Mouse (Mus musculus): ENCODE results near the gene Sestd1. TPM values are rescaled to one million over a fixed set of nuclear protein-coding genes. Genes with fewer than 3 reads are reported as not detected.
A peak's percentile ranks its signal among the peaks of the same experiment; 100 is the strongest.

Sestd1 gene
- polyA plus RNA-seq, 1 experiment from 2014 or later = 14.7 TPM

GRCm38 (mm10) chr2:77176413-77176812 lies 104.0 kb downstream of the Sestd1 start:
- H3K9me3 ChIP-seq (replicated peaks) = no peaks in the 10 kb centered on the region
- WGBS = 78% methylated on average over 10 of the region's 10 CpGs

DNA sequence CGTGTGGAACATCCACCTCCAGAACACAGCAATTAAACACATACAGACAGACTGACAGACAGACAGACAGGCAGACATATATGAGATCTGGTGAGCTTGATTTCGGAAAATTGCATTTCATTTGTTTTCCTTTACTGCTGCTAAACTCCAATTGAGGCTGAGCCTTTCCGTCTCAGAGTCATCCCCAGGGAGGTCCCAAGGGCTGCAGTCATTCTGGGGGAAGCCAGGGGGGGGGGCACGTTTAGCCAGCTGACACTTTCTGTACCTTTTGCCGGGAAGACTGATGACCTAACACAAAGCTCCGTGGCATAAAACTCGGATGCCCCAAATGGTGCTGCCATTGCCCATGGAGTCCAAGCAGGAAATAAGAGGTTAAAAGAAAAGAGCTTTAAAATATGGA lies 105.0 kb downstream of the Sestd1 start:
- H3K4me1 ChIP-seq = peaks cover 39% of the 10 kb centered on the region
- H3K4me3 ChIP-seq = no peak overlapping the region
- H3K27me3 ChIP-seq (ENCODE audit: low read depth, poor library complexity, severe bottlenecking) = no peaks in the 10 kb centered on the region
- 0 out of 2 replicates have a peak overlapping the region, but pooled peaks have one; percentile 9 for H3K27ac ChIP-seq (replicated peaks)
- 78% methylated on average over 7 of the region's 7 CpGs for WGBS
- DNase-seq (ENCODE audit: low spot score) = peak; percentile 7
- H3K9me3 ChIP-seq (replicated peaks) = no peaks in the 10 kb centered on the region
- peaks cover 2% of the 10 kb centered on the region; the same call in 1 of the 2 replicates for H3K36me3 ChIP-seq

More at GRCm38 (mm10) chr2:77176413-77176812, 104.0 kb downstream of the Sestd1 start:
- no peaks in the 10 kb centered on the region for H3K27me3 ChIP-seq (ENCODE audit: low read depth, poor library complexity, severe bottlenecking)
- H3K4me3 ChIP-seq = no peak overlapping the region
- DNase-seq (ENCODE audit: low spot score) = peak; percentile 11
- 0 out of 2 replicates have a peak overlapping the region, but pooled peaks have one; percentile 28 for H3K27ac ChIP-seq (replicated peaks)
- peaks cover 2% of the 10 kb centered on the region; the same call in 1 of the 2 replicates for H3K36me3 ChIP-seq
- H3K4me1 ChIP-seq = peaks cover 29% of the 10 kb centered on the region

GRCm38 (mm10) chr2:77174313-77174712 lies 106.1 kb downstream of the Sestd1 start:
- Histone ChIP-seq H3K27me3 (ENCODE audit: low read depth, poor library complexity, severe bottlenecking) (no peaks in the 10 kb centered on the region), H3K4me1 (peaks cover 50% of the 10 kb centered on the region), H3K9me3 (replicated peaks) (no peaks in the 10 kb centered on the region), H3K27ac (replicated peaks) (no peak overlapping the region), H3K36me3 (no peaks in the 10 kb centered on the region), H3K4me3 (no peak overlapping the region)
- WGBS = 74% methylated on average over 2 of the region's 2 CpGs
- DNase-seq (ENCODE audit: low spot score) = peak; percentile 7

- no peak overlapping the region for H3K4me3 ChIP-seq
- H3K4me1 ChIP-seq = peaks cover 52% of the 10 kb centered on the region
- H3K36me3 ChIP-seq = no peaks in the 10 kb centered on the region
- 91% methylated on average over 6 of the region's 6 CpGs for WGBS
- no peak overlapping the region for H3K27ac ChIP-seq (replicated peaks)
- H3K9me3 ChIP-seq (replicated peaks) = no peaks in the 10 kb centered on the region
- no peaks in the 10 kb centered on the region; the same call in 1 of the 2 replicates for H3K27me3 ChIP-seq (ENCODE audit: low read depth, poor library complexity, severe bottlenecking)
- peak; percentile 4 for DNase-seq (ENCODE audit: low spot score)
These were observed 106.6 kb downstream of the Sestd1 start for GRCm38 (mm10) chr2:77173821-77174220.

DNA sequence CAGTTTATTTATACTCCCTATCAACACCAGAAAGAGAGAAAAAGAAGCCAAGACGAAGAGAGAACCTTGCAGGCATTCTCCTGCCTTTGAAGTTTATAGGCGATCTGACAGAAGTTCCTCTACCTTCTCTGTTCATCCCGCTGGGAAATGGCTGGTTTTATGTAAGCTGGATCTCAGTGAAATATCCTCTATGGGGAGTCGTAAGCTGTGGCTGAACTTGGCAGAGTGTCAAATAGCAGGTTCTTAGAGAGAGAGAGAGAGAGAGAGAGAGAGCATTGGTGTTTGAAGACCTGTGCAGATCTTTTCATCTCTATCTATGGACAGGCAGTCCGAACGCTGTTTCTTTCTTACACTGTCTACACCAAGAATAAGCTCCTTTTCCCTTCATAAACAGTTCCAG lies 107.0 kb downstream of the Sestd1 start:
- Histone ChIP-seq H3K27me3 (ENCODE audit: low read depth, poor library complexity, severe bottlenecking) (no peaks in the 10 kb centered on the region; the same call in 1 of the 2 replicates), H3K9me3 (replicated peaks) (no peaks in the 10 kb centered on the region), H3K4me1 (peaks cover 52% of the 10 kb centered on the region), H3K36me3 (no peaks in the 10 kb centered on the region), H3K4me3 (no peak overlapping the region), H3K27ac (replicated peaks) (no peak overlapping the region)
- no peak for DNase-seq (ENCODE audit: low spot score)
- 81% methylated on average over 6 of the region's 6 CpGs for WGBS

DNA sequence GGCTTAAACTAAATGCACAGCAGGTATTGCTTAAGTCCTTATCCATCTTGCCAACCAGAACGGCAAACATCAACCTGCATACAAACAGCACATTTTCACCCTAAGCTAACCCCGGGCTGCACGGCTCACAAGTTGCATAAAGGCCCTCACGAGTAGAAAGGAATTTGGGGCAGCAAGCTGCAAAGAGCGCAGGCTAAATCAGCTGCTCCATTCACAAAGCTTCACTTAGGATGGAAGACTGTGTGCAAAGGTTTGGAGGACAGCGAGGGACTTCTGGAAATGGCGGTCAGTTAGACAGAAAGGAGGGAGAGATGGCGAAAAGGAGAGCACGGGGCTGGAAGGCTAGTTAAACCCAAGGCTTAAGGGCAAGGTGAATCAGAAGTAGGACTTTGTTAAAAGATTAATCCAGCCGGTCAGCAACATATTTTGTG lies 108.1 kb downstream of the Sestd1 start:
- Histone ChIP-seq H3K27me3 (ENCODE audit: low read depth, poor library complexity, severe bottlenecking) (no peaks in the 10 kb centered on the region; the same call in 1 of the 2 replicates), H3K27ac (replicated peaks) (peak overlapping the region; percentile 78), H3K9me3 (replicated peaks) (no peaks in the 10 kb centered on the region), H3K4me3 (peak overlapping the region; percentile 34), H3K36me3 (no peaks in the 10 kb centered on the region), H3K4me1 (peaks cover 52% of the 10 kb centered on the region)
- 17% methylated on average over 10 of the region's 10 CpGs for WGBS
- DNase-seq (ENCODE audit: low spot score) = no peak

DNA sequence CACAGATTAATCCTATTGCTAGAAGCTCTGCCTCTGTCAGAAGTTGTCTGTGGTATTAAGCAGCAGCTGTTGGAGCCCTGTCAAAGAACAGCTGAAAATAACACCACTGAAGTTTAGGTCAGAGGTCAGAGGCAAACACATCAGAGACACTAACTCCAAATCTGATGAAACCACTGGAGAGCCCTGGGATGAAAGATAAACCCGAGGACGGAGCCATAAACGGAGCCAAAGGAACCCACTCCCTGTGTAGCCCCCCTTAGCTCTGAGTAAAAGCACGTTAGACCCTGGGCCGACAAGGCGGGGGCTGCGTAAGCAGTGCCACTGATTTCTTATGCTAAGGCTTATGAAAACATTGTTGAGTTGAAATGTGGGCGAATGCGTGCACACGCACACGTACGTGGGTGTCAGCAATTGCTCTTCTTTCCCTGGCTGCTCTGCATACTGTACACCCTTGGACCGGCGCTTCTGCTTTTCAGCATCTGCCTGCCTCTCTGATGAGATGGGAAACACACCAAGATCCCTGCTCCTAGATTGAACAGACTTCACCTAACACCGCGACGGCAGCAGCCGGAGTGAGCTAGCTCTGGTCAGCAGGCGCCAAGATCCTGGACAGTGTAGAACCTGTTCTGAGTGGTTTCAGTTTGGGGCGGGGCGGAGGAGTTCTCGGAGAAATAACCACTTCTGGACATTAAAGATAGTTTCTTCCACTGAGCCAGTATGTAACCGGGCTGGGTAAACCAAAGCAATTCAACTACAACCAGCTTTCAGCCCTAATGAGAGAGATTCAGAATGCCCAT lies 108.8 kb downstream of the Sestd1 start:
- Histone ChIP-seq H3K27ac (replicated peaks) (peak overlapping the region; percentile 78), H3K36me3 (no peaks in the 10 kb centered on the region), H3K9me3 (replicated peaks) (no peaks in the 10 kb centered on the region), H3K4me3 (peak overlapping the region; percentile 34), H3K27me3 (ENCODE audit: low read depth, poor library complexity, severe bottlenecking) (no peaks in the 10 kb centered on the region; the same call in 1 of the 2 replicates), H3K4me1 (peaks cover 52% of the 10 kb centered on the region)
- 44% methylated on average over 23 of the region's 23 CpGs for WGBS
- peak; percentile 50 for DNase-seq (ENCODE audit: low spot score)

DNA sequence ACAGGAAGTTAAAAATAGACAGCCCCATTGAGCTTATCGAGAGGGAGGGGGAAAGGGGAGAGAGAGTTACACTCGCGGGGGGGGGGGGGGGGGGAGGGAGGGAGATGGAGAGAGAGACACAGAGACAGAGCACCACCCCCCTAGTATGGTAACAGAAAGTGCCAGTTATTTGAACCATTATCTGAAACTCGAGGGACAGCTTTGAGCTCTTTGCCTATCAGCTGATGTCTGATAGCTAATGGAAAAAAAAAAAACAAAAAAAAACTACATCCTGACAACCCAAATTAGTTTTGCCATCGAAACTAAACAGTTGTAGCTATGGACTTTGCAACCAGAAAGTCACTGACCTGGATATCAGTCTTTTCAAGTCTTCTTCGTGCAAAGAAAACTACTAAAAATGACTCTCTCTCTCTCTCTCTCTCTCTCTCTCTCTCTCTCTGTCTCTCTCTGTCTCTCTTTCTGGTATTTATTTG lies 109.7 kb downstream of the Sestd1 start, which contains the start of gene Ccdc141:
TSS of gene Ccdc141 (minus strand) at position 4 of the 473 bp plus-strand sequence.
- WGBS = 14% methylated on average over 6 of the region's 6 CpGs
- Histone ChIP-seq H3K27me3 (ENCODE audit: low read depth, poor library complexity, severe bottlenecking) (no peaks in the 10 kb centered on the region; the same call in 1 of the 2 replicates), H3K9me3 (replicated peaks) (no peaks in the 10 kb centered on the region), H3K4me1 (peaks cover 52% of the 10 kb centered on the region), H3K27ac (replicated peaks) (peak within 1 kb of the TSS; percentile 78), H3K36me3 (no peaks in the 10 kb centered on the region), H3K4me3 (peak within 1 kb of the TSS; percentile 56)
- peak; percentile 2 for DNase-seq (ENCODE audit: low spot score)

- peak; percentile 54 for DNase-seq (ENCODE audit: low spot score)
- WGBS = 4% methylated on average over 21 of the region's 21 CpGs
- Histone ChIP-seq H3K36me3 (no peaks in the 10 kb centered on the region), H3K9me3 (replicated peaks) (no peaks in the 10 kb centered on the region), H3K27ac (replicated peaks) (peak overlapping the region; percentile 78), H3K4me1 (peaks cover 52% of the 10 kb centered on the region), H3K27me3 (ENCODE audit: low read depth, poor library complexity, severe bottlenecking) (no peaks in the 10 kb centered on the region; the same call in 1 of the 2 replicates), H3K4me3 (peak overlapping the region; percentile 56)
These were observed 110.3 kb downstream of the Sestd1 start for GRCm38 (mm10) chr2:77169916-77170632.

DNA sequence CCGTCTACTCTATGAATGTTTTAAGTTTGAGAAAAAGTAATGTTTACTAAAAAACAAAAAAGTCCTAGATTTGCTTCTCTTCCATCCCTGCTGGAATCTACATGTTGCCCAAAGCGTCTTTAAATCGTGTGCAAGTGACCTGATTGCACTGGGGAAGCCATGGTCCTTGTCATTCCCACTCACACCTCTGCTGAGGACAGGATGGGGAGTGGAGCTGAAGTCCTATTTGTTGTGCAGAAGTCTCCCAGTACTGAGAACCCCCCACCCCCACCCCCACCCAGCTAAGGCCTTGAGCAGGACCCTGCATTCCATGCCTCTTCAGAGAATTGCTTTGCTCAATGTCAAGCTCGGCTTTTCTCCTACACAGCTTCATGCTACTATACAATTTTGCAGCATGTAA lies 111.2 kb downstream of the Sestd1 start:
- peak; percentile 10 for DNase-seq (ENCODE audit: low spot score)
- no peak overlapping the region; the same call in 1 of the 2 replicates for H3K27ac ChIP-seq (replicated peaks)
- H3K36me3 ChIP-seq = no peaks in the 10 kb centered on the region
- 0 out of 2 replicates have a peak overlapping the region, but pooled peaks have one; percentile 56 for H3K4me3 ChIP-seq
- H3K4me1 ChIP-seq = peaks cover 45% of the 10 kb centered on the region
- WGBS = 77% methylated on average over 4 of the region's 4 CpGs
- no peaks in the 10 kb centered on the region; the same call in 1 of the 2 replicates for H3K27me3 ChIP-seq (ENCODE audit: low read depth, poor library complexity, severe bottlenecking)
- no peaks in the 10 kb centered on the region for H3K9me3 ChIP-seq (replicated peaks)

DNA sequence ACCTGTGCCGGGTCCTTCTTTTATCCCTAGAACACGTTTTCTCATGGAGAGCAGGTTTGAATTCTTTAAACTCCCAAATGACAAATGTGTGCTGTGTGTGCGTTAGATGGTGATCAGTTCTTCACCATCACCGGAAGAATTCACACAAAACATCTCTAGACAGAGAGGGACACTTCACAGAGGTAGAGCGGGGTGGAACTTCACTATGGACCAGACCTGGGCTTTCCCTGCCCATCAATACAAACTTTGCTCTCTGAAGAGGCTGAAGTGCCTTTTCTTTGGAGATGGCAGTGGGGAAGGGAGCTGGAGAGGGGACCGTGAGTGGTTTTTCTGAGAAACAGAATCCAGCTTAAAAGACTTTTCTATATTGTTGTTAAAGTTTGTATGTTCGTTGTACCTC lies 111.6 kb downstream of the Sestd1 start:
- H3K4me1 ChIP-seq = peaks cover 42% of the 10 kb centered on the region
- no peaks in the 10 kb centered on the region for H3K36me3 ChIP-seq
- WGBS = 94% methylated on average over 7 of the region's 7 CpGs
- peak; percentile 4 for DNase-seq (ENCODE audit: low spot score)
- H3K27ac ChIP-seq (replicated peaks) = no peak overlapping the region
- H3K9me3 ChIP-seq (replicated peaks) = no peaks in the 10 kb centered on the region
- H3K4me3 ChIP-seq = no peak overlapping the region
- no peaks in the 10 kb centered on the region; the same call in 1 of the 2 replicates for H3K27me3 ChIP-seq (ENCODE audit: low read depth, poor library complexity, severe bottlenecking)

DNA sequence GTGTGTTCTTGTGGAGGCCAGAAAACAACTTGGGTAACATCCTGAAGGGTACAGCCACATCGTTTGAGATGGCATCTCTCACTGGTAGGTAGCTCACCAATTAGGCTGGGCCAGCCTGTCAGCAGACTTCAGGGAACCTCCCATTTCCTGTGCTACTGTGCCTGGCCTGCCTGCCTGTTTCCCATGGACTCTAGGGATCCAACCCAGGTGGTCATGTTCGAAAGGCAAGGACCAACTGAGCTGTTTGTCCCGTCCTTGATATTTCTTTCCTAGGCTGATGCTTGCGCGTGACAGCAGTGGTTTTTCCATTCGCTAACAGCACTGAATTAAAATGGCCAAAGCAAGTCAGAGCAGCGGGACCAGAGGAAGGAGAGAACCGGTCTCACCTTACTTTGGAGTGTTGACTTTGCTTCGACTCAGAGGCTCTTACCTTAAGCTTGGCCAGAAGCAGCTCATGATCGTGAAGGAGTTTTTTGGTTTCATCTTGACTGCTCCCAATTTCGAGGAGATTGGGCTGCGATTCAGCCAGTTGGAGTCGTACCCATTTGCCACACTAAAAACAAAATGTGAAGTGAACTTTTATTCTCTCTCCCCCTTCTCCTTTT lies 112.2 kb downstream of the Sestd1 start:
- DNase-seq (ENCODE audit: low spot score) = no peak
- no peaks in the 10 kb centered on the region for H3K36me3 ChIP-seq
- H3K4me1 ChIP-seq = peaks cover 39% of the 10 kb centered on the region
- no peaks in the 10 kb centered on the region; the same call in 1 of the 2 replicates for H3K27me3 ChIP-seq (ENCODE audit: low read depth, poor library complexity, severe bottlenecking)
- H3K27ac ChIP-seq (replicated peaks) = no peak overlapping the region
- 90% methylated on average over 13 of the region's 13 CpGs for WGBS
- H3K4me3 ChIP-seq = no peak overlapping the region
- no peaks in the 10 kb centered on the region for H3K9me3 ChIP-seq (replicated peaks)

Measured in midbrain, embryonic 10.5 days (tissue).